Mouse (Mus musculus) forebrain, embryonic 13.5 days (tissue): ENCODE data around the gene Agbl2. TPM values are rescaled to one million over a fixed set of nuclear protein-coding genes. Genes with fewer than 3 reads are reported as not detected.

Source experiments
- ATAC-seq: fragments of 200-750 bp; cut with Nextera tagmentation; 2 replicates; pipeline ENCODE4 v1.8.0; 2017
- H3K27ac ChIP-seq: fragments of 300-500 bp; sonication (generic); 2 replicates; pipeline ENCODE4 v1.5.1; 2015; ENCODE audit warnings: inconsistent platforms, mild to moderate bottlenecking, moderate library complexity
- H3K27me3 ChIP-seq: fragments of 300-500 bp; sonication (generic); 2 replicates; pipeline ENCODE4 v1.6.1; 2015; ENCODE audit warnings: mild to moderate bottlenecking, inconsistent platforms
- H3K36me3 ChIP-seq: fragments of 300-500 bp; sonication (generic); 2 replicates; pipeline ENCODE4 v1.6.1; 2015; ENCODE audit warnings: mild to moderate bottlenecking, inconsistent platforms; ENCODE audit not compliant: poor library complexity, severe bottlenecking
- H3K4me1 ChIP-seq: fragments of 300-500 bp; sonication (generic); 2 replicates; pipeline ENCODE4 v1.6.1; 2015; ENCODE audit warnings: inconsistent platforms
- H3K4me2 ChIP-seq: fragments of 300-500 bp; sonication (generic); 2 replicates; pipeline ENCODE4 v1.6.1; 2015; ENCODE audit warnings: inconsistent platforms, mild to moderate bottlenecking, moderate library complexity
- H3K4me3 ChIP-seq: fragments of 300-500 bp; sonication (generic); 2 replicates; pipeline ENCODE4 v1.5.1; 2015; ENCODE audit warnings: mild to moderate bottlenecking, inconsistent platforms
- H3K9ac ChIP-seq: fragments of 300-500 bp; sonication (generic); 2 replicates; pipeline ENCODE4 v1.6.1; 2015; ENCODE audit warnings: mild to moderate bottlenecking, inconsistent platforms
- H3K9me3 ChIP-seq: fragments of 300-500 bp; sonication (generic); replicated peaks from 2 replicates; pipeline ENCODE4 v1.6.1; 2016; ENCODE audit warnings: inconsistent platforms
- WGBS: fragments of 180-500 bp; shearing (Covaris S2); methylation state at CpG from one replicate; pipeline ENCODE4 v1.1.7; 2015; 5-methylcytosine and 5-hydroxymethylcytosine counted together
- polyA plus RNA-seq: library from polyadenylated mRNA; unstranded; fragments of >200 nt; fragmentation: Nextera tagmentation; extraction: Ambion mirVana; gene quantifications from 2 replicates; pipeline ENCODE4 v1.2.1, GENCODE M21; 2015

The Agbl2 gene
- polyA plus RNA-seq, 1 experiment from 2014 or later = 0.21 TPM

- no peak overlapping the region for H3K9ac ChIP-seq
- H3K36me3 ChIP-seq = peaks cover 5% of the 10 kb centered on the region; the same call in 1 of the 2 replicates
- peaks cover 16% of the 10 kb centered on the region; the same call in 1 of the 2 replicates for H3K4me1 ChIP-seq
- WGBS = 81% methylated on average over 5 of the region's 5 CpGs
- ATAC-seq = no peak
- H3K27ac ChIP-seq = no peak overlapping the region
- H3K9me3 ChIP-seq = no peaks in the 10 kb centered on the region
- no peak overlapping the region for H3K4me3 ChIP-seq
- H3K27me3 ChIP-seq = no peaks in the 10 kb centered on the region
- H3K4me2 ChIP-seq = no peak overlapping the region
Measured at GRCm38 (mm10) chr2:90877584-90878259, 95.2 kb downstream of the Agbl2 start.

GRCm38 (mm10) chr2:90879419-90879818 is 96.9 kb downstream of the Agbl2 start:
- Histone ChIP-seq H3K4me1 (peaks cover 19% of the 10 kb centered on the region), H3K9me3 (no peaks in the 10 kb centered on the region), H3K4me2 (no peak overlapping the region), H3K36me3 (peaks cover 5% of the 10 kb centered on the region; the same call in 1 of the 2 replicates), H3K27me3 (no peaks in the 10 kb centered on the region), H3K4me3 (no peak overlapping the region), H3K9ac (no peak overlapping the region), H3K27ac (no peak overlapping the region)
- no peak for ATAC-seq

DNA sequence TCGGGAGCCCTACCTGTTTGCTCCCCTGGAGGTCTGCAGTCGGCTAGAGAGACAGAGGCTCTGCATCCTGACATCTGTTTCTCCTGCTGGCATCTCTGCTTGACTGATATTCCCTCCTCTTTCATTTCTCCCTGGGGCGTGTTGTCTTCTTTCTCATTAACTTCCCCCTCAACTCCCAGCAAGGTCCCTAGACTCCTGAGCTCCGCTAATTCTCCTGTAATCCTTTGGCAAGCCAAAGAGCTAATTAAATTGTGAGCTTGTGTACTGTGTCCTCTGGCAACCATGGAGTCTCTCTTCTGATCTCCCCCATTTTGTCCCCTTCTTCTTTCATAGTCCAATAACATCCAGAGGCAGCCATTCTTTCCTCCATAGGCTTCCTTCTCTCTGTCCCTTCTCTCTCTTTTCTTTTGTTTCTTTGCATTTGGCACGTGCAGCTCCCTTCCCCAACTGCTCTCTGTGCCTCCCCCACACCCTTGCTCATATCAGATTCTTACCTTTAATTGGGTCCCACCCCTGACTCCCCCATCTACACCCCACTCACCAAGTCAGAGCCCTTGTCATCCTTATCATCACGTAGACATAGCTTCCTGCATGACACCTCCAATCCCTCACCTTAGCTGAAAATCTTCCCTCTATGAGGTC is 97.7 kb downstream of the Agbl2 start:
- ATAC-seq = no peak; the same call in 1 of the 2 replicates
- 0 out of 2 replicates have a peak, but pooled peaks cover 1% of the 10 kb centered on the region for H3K36me3 ChIP-seq
- H3K4me2 ChIP-seq = no peak overlapping the region
- 7% methylated on average over 6 of the region's 6 CpGs for WGBS
- no peaks in the 10 kb centered on the region for H3K9me3 ChIP-seq
- peaks cover 4% of the 10 kb centered on the region; the same call in 1 of the 2 replicates for H3K27me3 ChIP-seq
- peaks cover 28% of the 10 kb centered on the region for H3K4me1 ChIP-seq
- H3K27ac ChIP-seq = no peak overlapping the region
- H3K9ac ChIP-seq = no peak overlapping the region; the same call in 1 of the 2 replicates
- no peak overlapping the region for H3K4me3 ChIP-seq

DNA sequence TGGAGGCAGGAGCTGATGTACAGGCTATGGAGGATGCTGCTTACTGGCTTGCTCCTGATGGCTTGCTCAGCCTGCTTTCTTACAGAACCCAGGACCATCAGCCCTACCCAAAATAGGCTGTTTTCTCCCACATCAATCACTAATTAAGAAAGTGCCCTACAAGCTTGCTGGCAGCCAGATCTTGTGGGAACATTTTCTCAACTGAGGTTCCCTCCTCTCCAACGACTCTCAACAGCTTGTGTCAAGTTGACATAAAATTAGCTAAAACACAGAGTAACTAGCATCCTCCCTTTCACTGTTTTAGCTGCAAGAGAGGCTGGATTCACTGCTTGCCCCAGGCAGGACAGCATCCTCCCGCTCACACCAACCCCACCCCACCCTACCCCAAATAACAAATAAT is 99.3 kb downstream of the Agbl2 start:
- no peak overlapping the region for H3K4me2 ChIP-seq
- ATAC-seq = no peak
- peaks cover 42% of the 10 kb centered on the region for H3K4me1 ChIP-seq
- H3K9me3 ChIP-seq = no peaks in the 10 kb centered on the region
- H3K27ac ChIP-seq = no peak overlapping the region
- no peak overlapping the region for H3K4me3 ChIP-seq
- WGBS = 83% methylated on average over 2 of the region's 2 CpGs
- H3K9ac ChIP-seq = no peak overlapping the region
- H3K36me3 ChIP-seq = no peaks in the 10 kb centered on the region
- H3K27me3 ChIP-seq = peaks cover 18% of the 10 kb centered on the region

Other genes with a start within 250 kb of the Agbl2 start
- gene Ptprj, start 202.1 kb upstream of the Agbl2 start, polyA plus RNA-seq = 2.1 and 2.2 TPM in 2 replicates
- 30.7 and 36.4 TPM in 2 replicates for gene Nup160, start 105.5 kb upstream of the Agbl2 start, polyA plus RNA-seq
- gene Fnbp4, start 37.4 kb upstream of the Agbl2 start, polyA plus RNA-seq = 113 and 118 TPM in 2 replicates
- 275 and 283 TPM in 2 replicates for gene Mtch2, start 64.4 kb downstream of the Agbl2 start, polyA plus RNA-seq
- gene C1qtnf4, start 103.1 kb downstream of the Agbl2 start, polyA plus RNA-seq = 9.0 and 9.4 TPM in 2 replicates
- 59.2 and 67.6 TPM in 2 replicates for gene Kbtbd4, start 122.0 kb downstream of the Agbl2 start, polyA plus RNA-seq
- gene Ndufs3, start 122.1 kb downstream of the Agbl2 start, polyA plus RNA-seq = 219 and 222 TPM in 2 replicates
- gene Celf1, start 157.7 kb downstream of the Agbl2 start, polyA plus RNA-seq = 132 and 138 TPM in 2 replicates